Mouse (Mus musculus) erythroblast, embryonic 14.5 days (primary cell): ENCODE data around the gene Xylt1. TPM values are rescaled to one million over a fixed set of nuclear protein-coding genes. Genes with fewer than 3 reads are reported as not detected.
A peak's percentile ranks its signal among the peaks of the same experiment; 100 is the strongest.

ENCODE experiments used
- H3K27me3 ChIP-seq: 2 replicates; pipeline ENCODE4 v1.6.1; 2012; ENCODE audit warnings: inconsistent platforms; ENCODE audit not compliant: control insufficient read depth
- H3K36me3 ChIP-seq: 2 replicates; pipeline ENCODE4 v1.6.1; 2012; ENCODE audit warnings: mild to moderate bottlenecking, inconsistent platforms; ENCODE audit not compliant: control insufficient read depth
- H3K4me1 ChIP-seq: 2 replicates; pipeline ENCODE4 v1.6.1; 2012; ENCODE audit warnings: inconsistent platforms; ENCODE audit not compliant: control insufficient read depth
- H3K4me3 ChIP-seq: replicated peaks from 2 replicates; pipeline ENCODE3; 2012; ENCODE audit warnings: moderate library complexity, mild to moderate bottlenecking, inconsistent platforms
- H3K9me3 ChIP-seq: 2 replicates; pipeline ENCODE4 v1.6.1; 2012; ENCODE audit warnings: low read length, inconsistent platforms, mixed read lengths; ENCODE audit not compliant: control insufficient read depth
- GATA1 ChIP-seq: IDR thresholded peaks from 2 replicates; pipeline ENCODE4 v1.6.1; 2012; ENCODE audit warnings: low read length, inconsistent platforms, mixed read lengths
- TAL1 ChIP-seq: IDR thresholded peaks from 3 replicates; pipeline ENCODE4 v1.6.1; 2012; ENCODE audit warnings: low read length, inconsistent platforms, mixed read lengths
- polyA plus RNA-seq: library from polyadenylated mRNA; stranded (reverse); fragments of >175 nt; gene quantifications from 2 replicates; pipeline ENCODE4 v1.2.3, GENCODE M21; 2012

Xylt1 gene
- polyA plus RNA-seq, 1 experiment = 0.01 TPM

DNA sequence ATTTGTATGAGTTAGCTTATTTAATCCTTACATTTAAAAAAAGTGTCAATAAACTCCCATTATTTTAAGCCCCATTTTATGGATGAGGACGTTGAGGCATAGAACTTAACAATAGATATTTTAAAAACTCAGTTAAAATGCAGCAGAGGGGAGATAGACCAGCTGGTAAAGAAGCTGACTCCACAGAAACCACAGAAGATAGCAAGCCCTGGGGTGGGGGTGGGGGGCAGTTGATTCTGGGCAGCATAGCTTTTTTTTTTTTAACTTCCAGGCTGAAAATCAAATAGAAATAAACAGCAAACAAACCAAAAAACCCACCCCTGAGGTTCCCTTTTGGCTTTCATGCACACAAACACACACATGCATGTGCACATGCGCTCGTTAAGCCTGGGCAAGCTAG, 3.6 kb upstream of the Xylt1 start:
- no peak for TF ChIP-seq GATA1
- no peak for TF ChIP-seq TAL1
- no peak overlapping the region for H3K4me3 ChIP-seq
- peaks cover 17% of the 10 kb centered on the region for H3K4me1 ChIP-seq
- H3K9me3 ChIP-seq = no peaks in the 10 kb centered on the region
- H3K36me3 ChIP-seq = no peaks in the 10 kb centered on the region
- H3K27me3 ChIP-seq = peaks cover 37% of the 10 kb centered on the region

- Histone ChIP-seq H3K4me3 (peak overlapping the region; percentile 65), H3K9me3 (no peaks in the 10 kb centered on the region), H3K36me3 (no peaks in the 10 kb centered on the region), H3K4me1 (peaks cover 20% of the 10 kb centered on the region), H3K27me3 (peaks cover 50% of the 10 kb centered on the region)
- no peak for TF ChIP-seq GATA1
- no peak for TF ChIP-seq TAL1
Measured at GRCm38 (mm10) chr7:117380036-117380417, 752 bp upstream of the Xylt1 start.

GRCm38 (mm10) chr7:117381188-117381981, 606 bp downstream of the Xylt1 start:
- Histone ChIP-seq H3K9me3 (no peaks in the 10 kb centered on the region), H3K4me1 (peaks cover 20% of the 10 kb centered on the region), H3K27me3 (peaks cover 50% of the 10 kb centered on the region), H3K36me3 (no peaks in the 10 kb centered on the region), H3K4me3 (peak overlapping the region; percentile 65)
- no peak for TF ChIP-seq GATA1
- no peak for TF ChIP-seq TAL1

GRCm38 (mm10) chr7:117382006-117382405, 1.2 kb downstream of the Xylt1 start:
- TF ChIP-seq GATA1 = no peak
- no peak for TF ChIP-seq TAL1
- Histone ChIP-seq H3K27me3 (peaks cover 50% of the 10 kb centered on the region), H3K4me1 (peaks cover 20% of the 10 kb centered on the region), H3K4me3 (peak overlapping the region; percentile 65), H3K9me3 (no peaks in the 10 kb centered on the region), H3K36me3 (no peaks in the 10 kb centered on the region)

DNA sequence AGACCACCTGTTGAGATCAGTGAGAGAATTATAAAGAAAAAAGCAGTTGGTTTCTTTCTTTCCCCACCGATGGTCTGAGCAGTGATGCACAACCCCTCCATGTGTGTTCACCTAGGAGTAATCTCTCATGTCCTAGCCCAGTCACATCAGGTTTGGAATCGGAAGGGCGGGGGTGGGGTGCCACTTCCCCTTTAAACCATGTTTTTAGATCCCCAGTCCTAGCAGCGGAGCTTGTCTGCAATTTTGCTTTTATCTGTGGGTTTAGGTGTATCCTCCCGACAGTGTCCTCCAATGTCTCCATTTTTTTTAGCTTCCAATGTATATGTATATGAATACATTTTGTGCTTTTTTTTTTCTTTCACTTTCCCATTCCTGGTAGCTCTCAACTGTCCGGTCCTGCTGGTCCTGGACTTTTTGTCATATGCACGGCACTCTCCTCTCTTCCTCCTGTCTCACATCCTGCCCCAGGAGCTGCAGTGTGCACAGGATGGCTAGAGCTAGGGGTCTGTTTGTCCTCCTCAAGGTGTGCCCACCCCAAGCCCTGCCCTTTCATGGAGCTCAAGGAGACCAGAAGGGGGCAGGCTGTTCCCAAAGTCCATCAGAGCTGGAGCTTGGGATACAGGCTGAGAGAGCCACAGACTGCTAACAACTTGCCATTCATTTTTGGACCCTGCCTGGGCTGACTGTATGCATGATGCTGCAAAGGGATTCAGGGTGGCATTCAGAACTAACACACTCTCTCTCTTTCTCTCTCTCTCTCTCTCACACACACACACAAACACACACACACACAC, 2.6 kb downstream of the Xylt1 start:
- H3K4me3 ChIP-seq = no peak overlapping the region
- no peak for TF ChIP-seq TAL1
- no peaks in the 10 kb centered on the region for H3K9me3 ChIP-seq
- H3K4me1 ChIP-seq = peaks cover 28% of the 10 kb centered on the region
- peaks cover 48% of the 10 kb centered on the region for H3K27me3 ChIP-seq
- no peaks in the 10 kb centered on the region for H3K36me3 ChIP-seq

DNA sequence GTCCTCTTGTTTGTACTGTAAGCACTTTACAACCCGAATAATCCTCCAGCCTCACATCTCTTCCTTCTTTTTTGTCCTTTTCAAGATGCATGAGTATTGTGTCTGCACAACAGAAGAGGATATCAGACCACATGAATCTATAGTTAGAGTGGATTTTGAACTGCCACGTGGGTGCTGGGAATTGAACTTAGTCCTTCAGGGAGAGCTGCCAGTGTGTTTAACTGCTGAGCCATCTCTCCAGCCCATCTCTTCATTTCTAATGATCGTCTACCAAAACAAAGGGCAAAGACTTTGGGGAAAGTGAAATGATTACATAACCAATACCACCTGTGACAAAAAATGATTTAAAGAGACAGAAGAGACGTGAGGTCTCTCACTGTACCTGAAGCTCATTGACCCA, 5.6 kb downstream of the Xylt1 start:
- no peak overlapping the region for H3K4me3 ChIP-seq
- H3K27me3 ChIP-seq = peaks cover 21% of the 10 kb centered on the region
- no peaks in the 10 kb centered on the region for H3K9me3 ChIP-seq
- no peaks in the 10 kb centered on the region for H3K36me3 ChIP-seq
- TF ChIP-seq TAL1 (no peak), GATA1 (no peak)
- peaks cover 30% of the 10 kb centered on the region for H3K4me1 ChIP-seq

- Histone ChIP-seq H3K4me1 (peaks cover 29% of the 10 kb centered on the region), H3K27me3 (peaks cover 1% of the 10 kb centered on the region; the same call in 1 of the 2 replicates), H3K9me3 (no peaks in the 10 kb centered on the region), H3K36me3 (no peaks in the 10 kb centered on the region), H3K4me3 (no peak overlapping the region)
- no peak for TF ChIP-seq TAL1
Measured at GRCm38 (mm10) chr7:117388284-117388988, 7.7 kb downstream of the Xylt1 start.

GRCm38 (mm10) chr7:117389048-117389447, 8.3 kb downstream of the Xylt1 start:
- TF ChIP-seq GATA1 (no peak), TAL1 (no peak)
- H3K36me3 ChIP-seq = no peaks in the 10 kb centered on the region
- peaks cover 33% of the 10 kb centered on the region for H3K4me1 ChIP-seq
- H3K27me3 ChIP-seq = no peaks in the 10 kb centered on the region
- no peak overlapping the region for H3K4me3 ChIP-seq
- H3K9me3 ChIP-seq = no peaks in the 10 kb centered on the region
